Mouse (Mus musculus) left cerebral cortex, adult 9 months (tissue): ENCODE results near the gene Cnn1.
"Not testable (repeated sequence)": the region's sequence is repeated elsewhere in the genome, so short reads cannot be mapped to it uniquely, and the experiment has no call there.

ENCODE experiments used
- DNase-seq, 2 experiments: peaks; one replicate each; pipeline ENCODE4 v3.0.0; 2022; ENCODE audit warnings: low spot score in 2 of 2

Gene Cnn1

GRCm38 (mm10) chr9:22125246-22126027 lies 26.4 kb downstream of the Cnn1 start:
- no peak for DNase-seq

DNA sequence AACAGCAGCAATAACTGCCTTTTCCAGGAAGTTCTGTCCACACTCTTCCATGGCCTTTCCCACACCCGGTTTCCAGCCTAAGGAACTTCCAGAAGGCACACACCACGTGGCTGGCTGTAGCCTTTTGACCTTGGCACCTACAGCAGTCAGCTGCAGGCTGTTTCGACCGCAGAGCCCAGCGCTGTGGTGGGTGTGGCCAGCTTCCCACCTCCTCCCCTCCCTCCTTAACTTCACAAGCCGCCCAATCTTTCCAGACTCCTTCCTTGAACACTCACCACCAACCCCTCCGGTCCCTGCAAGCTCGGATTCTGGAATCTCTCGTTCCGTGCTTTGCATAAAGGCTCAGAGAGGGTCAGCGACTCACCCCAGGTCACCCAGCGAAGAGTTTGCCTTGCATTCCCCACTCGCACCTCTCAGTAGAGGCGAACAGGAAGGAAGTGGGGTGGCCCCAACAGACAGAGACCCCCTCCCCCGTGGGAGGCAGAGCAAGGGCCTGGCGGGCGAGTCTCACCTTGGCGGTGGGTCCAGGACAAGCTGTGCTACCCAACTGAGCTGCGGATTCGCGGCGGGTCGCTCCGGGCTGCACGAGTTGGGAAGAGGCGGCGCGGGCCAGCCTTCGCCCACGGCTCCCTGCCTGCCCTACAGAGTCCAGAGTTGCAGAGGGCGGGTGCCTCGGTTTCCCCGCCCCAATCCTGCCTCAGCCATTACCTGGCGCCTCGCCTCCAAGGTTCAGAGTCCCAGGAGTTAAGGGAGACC lies 32.4 kb downstream of the Cnn1 start:
- no peak for DNase-seq

GRCm38 (mm10) chr9:22132220-22132619 lies 33.2 kb downstream of the Cnn1 start:
- DNase-seq = no peak

DNA sequence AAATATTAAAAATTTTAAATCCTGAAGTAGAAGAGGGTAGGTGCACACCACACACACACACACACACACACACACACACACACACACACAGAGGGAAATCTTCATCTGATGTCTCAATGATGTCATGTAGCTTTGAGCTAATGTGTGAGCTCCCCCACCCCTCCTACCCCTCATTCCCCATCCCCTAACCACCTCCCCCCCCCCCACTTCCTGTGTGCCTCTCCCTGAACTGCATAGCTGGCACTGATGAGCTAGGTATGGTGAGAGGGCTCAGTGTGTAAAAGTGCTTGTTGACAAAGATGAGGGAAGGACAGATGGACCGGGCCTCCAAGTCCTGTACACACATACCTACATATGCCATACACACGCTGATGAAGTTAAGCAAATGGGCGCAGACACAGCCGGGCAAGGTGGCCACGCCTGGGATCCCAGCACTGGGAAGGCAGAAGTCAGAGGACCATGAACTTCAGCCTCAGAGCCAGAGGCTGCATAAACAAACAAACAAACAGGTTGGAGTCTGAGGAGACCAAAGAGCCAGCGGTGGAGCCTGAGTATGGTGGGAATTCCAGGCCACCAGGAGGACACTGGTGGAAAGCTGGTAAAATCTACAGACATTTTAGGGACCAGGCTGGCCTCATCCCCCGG lies 35.4 kb downstream of the Cnn1 start:
- no peak for DNase-seq

GRCm38 (mm10) chr9:22134988-22135643 lies 36.1 kb downstream of the Cnn1 start:
- no peak for DNase-seq

DNA sequence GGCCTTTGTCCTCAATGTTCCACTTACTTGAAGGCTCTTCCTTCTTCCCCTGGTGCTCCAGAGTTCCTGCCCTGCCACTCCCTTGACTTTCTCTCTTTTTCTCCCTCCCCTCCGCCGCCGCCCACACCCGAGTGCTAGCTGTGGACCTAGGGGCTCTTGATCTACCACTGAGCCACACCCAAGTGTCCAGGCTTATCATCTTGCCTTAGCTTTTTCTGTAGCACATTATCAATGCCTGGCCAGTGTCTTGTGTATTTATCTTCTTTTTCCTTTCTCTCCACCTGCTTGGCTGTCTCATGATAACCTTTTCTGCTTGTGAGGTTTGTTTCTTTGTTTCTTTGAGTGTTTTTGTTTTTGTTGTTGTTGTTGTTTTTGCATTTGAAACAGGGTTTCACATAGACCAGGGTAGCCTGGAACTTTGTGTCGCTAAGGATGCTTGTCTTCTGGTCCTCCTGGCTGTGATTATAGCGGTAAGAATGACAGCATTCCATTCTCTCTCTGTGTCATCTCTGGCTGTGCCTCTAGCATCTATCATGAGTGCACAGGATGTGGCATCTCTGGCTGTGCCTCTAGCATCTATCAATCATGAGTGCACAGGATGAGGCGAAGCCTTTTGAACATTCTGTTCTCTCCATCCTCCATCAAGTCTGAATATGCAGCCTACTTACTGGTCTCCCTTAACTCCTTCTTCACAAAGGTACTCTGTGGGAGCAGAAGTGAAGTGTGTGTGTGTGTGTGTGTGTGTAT lies 36.8 kb downstream of the Cnn1 start, which contains the start of gene Acp5:
Gene Acp5, minus strand, starts transcription at position 68 of the 747 bp plus-strand sequence.
- DNase-seq = no peak

DNA sequence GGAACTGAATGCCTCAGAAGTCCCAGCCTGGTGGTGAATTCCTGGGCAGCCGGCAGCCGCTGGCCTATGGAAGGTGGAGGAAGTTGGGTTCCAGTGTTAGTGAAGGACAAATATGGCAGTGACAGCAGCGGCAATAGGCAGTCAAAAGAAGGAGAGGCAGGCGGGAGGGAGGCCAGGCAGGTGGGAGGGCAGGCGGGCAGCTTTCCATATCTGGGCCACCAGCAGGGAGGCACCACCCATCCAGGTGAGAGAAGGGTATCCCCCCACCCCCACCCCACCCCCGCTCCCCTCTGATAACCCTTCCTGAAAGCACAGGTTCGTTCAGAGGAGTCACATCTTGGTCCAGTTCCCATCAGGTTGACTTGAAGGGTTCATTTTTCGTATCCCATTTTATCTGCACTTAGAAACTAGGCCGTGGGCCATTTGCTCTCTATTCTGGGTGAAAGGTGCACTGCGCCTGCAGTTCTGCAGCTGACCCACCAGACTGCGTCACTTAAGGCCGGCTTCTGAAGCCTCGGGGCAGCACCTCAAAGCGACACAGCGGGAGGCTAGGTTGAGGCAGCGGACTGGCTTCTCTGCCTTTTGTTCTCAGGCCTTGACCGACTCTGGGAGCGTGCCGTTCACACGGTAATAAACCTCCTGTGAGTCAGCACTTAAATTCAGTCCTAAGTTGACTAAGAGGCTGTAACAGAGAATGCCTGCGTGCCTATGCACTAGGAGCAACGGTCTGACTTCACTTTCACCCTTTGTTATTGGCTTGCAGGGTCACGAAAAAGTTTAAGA lies 37.9 kb downstream of the Cnn1 start:
- no peak for DNase-seq

- DNase-seq = no peak
Observed at GRCm38 (mm10) chr9:22138480-22138879, 39.5 kb downstream of the Cnn1 start.

DNA sequence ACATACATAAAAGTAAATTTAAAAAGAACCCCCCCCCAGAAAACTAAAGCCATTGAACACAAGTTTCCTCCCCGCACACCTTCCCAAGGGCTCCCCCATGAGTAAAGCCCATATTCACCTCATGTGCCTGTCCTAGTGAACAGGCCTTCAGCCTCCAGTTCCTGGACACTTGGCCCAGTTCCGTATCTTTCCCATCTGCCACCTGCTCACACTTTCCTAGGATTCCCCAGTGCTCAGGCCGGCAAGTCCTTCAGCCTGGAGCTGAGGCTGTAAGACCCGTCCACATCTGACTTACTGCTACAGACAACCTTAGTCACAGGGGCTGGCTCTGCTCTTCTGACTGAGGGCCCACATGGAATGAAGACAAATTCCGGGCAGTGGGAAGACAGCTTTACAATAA lies 40.7 kb downstream of the Cnn1 start:
- no peak for DNase-seq

DNA sequence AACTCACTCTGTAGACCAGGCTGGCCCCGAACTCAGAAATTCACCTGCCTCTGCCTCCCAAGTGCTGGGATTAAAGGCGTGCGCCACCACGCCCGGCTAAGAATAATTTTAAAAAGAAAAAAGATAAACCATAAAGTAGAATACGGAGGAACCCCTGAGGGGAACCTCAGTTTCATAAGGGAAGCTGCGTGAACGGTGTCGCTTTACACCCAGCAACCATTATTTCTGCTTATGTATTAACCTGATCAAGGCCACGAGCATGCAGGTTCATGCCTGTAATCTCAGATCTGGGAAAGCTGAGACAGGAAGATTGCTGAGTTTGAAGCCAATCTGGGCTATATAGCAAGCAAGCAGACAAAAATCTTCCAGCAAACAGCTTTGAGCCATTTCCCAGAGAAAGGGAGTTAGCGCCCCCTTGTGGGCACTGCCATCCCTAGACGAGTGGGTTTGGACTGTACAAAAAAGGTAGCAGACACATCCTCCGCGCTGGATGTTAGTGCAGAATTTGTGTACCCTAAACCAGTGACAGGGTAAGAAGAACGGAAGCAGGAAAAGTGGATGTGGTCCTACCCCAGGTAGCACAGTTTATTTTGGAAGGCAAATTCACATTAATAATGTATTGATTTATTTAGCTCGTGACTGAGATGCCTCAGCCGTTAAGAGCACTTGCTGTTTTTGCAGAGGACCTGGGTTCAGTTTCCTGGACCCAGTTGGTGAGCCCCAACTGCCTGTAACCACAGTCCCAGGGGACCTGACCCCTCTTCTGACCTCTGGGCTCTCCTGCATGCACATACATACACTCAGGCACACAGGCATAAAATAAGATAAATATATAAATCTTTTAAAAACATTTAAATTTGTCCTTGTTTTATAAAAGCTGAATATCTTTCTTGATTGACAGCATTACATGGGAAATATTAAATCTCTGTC lies 44.4 kb downstream of the Cnn1 start:
- DNase-seq = peak in 1 of 2 experiments; percentile 92

GRCm38 (mm10) chr9:22144304-22144965 lies 45.4 kb downstream of the Cnn1 start:
- no peak for DNase-seq

- DNase-seq = no peak
Observed at GRCm38 (mm10) chr9:22149426-22150248, 50.6 kb downstream of the Cnn1 start.

- not testable (repeated sequence) for DNase-seq
Observed at GRCm38 (mm10) chr9:22150249-22150693, 51.3 kb downstream of the Cnn1 start.

DNA sequence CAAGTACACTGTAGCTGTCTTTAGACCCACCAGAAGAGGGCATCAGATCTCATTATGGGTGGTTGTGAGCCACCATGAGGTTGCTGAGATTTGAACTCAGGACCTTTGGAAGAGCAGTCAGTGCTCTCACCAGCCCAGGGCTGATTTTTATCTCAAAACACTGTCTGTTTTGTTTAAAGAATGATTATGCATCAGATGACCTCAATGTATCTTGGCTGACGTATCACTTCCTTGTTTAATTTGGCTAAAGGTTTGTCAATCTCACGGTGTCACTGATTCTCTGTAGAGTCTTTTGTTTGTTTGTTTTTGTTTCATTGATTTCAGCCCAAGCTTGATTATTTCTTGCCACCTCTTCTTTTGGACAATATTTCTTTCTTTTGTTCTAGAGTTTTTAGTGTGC lies 51.9 kb downstream of the Cnn1 start:
- no peak for DNase-seq

GRCm38 (mm10) chr9:22153810-22154209 lies 54.8 kb downstream of the Cnn1 start:
- DNase-seq = no peak

- DNase-seq = peak in 1 of 2 experiments; percentile 75
Observed at GRCm38 (mm10) chr9:22155614-22156013, 56.6 kb downstream of the Cnn1 start.

DNA sequence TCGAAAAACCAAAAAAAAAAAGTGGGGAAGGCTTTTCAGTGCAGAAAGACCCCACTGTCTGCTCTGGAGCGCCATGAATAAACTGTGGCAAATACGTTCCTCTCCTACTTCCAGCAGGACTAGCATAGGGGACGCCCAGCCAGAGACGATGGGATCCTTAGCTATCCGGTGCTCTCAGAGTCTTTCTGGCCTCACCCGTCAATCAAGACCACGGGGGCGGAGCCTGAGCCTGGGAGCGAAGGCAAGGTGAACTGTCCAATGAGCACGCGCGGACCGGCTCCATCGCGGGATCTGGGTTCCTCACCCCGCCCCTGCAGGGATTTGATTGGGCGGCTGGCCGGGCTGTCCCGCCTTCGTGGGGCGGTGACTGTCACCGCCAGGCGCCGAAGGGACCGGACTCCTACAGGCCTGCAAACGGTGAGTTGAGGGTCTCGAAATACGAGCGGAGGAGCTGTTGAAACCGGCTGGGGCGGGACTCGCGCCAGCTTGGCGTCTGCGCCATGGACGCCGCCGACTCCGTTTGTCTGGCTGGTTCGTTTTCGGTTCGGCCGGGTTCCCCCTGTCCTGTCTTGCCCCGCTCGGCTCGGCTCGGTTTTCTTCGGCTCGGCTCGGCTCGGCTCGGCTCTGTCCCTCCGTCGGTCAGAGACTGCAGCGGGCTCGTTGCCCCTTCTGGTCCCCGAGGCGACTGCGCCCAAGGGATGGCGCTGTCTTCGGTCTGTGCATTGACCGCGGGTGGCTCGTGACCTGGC lies 57.7 kb downstream of the Cnn1 start, which contains the start of gene Pigyl:
Gene Pigyl, plus strand, starts transcription at position 350 of the 749 bp plus-strand sequence.
- peak; percentile 95 to 98 for DNase-seq
